Mouse (Mus musculus) kidney, postnatal 0 days (tissue): ENCODE results near the gene Ergic2. TPM values are rescaled to one million over a fixed set of nuclear protein-coding genes. Genes with fewer than 3 reads are reported as not detected.

Experiments used
- ATAC-seq: fragments of 200-750 bp; cut with Nextera tagmentation; replicated peaks from 2 replicates; pipeline ENCODE4 v1.8.0; 2017; ENCODE audit warnings: low read depth, moderate number of reproducible peaks, moderate TSS enrichment, moderate library complexity; ENCODE audit not compliant: low FRiP score
- DNase-seq: peaks from one replicate; pipeline ENCODE4 v3.0.0-alpha.2; 2016; ENCODE audit warnings: low spot score
- H3K27ac ChIP-seq: fragments of 300-500 bp; sonication (generic); 2 replicates; pipeline ENCODE4 v1.5.1; 2014; ENCODE audit warnings: mild to moderate bottlenecking
- H3K27me3 ChIP-seq: fragments of 300-500 bp; sonication (generic); 2 replicates; pipeline ENCODE4 v1.6.1; 2014; ENCODE audit warnings: low read length, mixed read lengths; ENCODE audit not compliant: insufficient read depth
- H3K36me3 ChIP-seq: fragments of 300-500 bp; sonication (generic); 2 replicates; pipeline ENCODE4 v1.6.1; 2014; ENCODE audit warnings: low read length, mixed read lengths; ENCODE audit not compliant: insufficient read depth
- H3K4me1 ChIP-seq: fragments of 300-500 bp; sonication (generic); replicated peaks from 2 replicates; pipeline ENCODE4 v1.6.1; 2014; ENCODE audit warnings: antibody characterized with exemption, low read length, mixed read lengths; ENCODE audit not compliant: insufficient read depth
- H3K4me2 ChIP-seq: fragments of 300-500 bp; sonication (generic); 2 replicates; pipeline ENCODE4 v1.6.1; 2014; ENCODE audit warnings: mild to moderate bottlenecking, low read length, moderate library complexity, mixed read lengths
- H3K4me3 ChIP-seq: fragments of 300-500 bp; sonication (generic); replicated peaks from 2 replicates; pipeline ENCODE4 v1.5.1; 2014; ENCODE audit warnings: low read depth, low read length
- H3K9ac ChIP-seq: fragments of 300-500 bp; sonication (generic); 2 replicates; pipeline ENCODE4 v1.6.1; 2014; ENCODE audit warnings: low read depth, low read length
- H3K9me3 ChIP-seq: fragments of 300-500 bp; sonication (generic); replicated peaks from 2 replicates; pipeline ENCODE4 v1.6.1; 2016; ENCODE audit warnings: low read length, inconsistent platforms, mixed read lengths
- CTCF ChIP-seq: IDR thresholded peaks from 2 replicates; pipeline ENCODE4 v1.5.1; 2016; ENCODE audit warnings: antibody characterized with exemption, low read depth, mild to moderate bottlenecking, moderate library complexity
- WGBS: fragments of 180-500 bp; shearing (Covaris S2); extraction: QIAGEN DNeasy Blood & Tissue Kit; methylation state at CpG from one replicate; pipeline ENCODE4 v1.1.7; 2014; 5-methylcytosine and 5-hydroxymethylcytosine counted together
- polyA plus RNA-seq: library from polyadenylated mRNA; unstranded; fragments of >200 nt; fragmentation: Nextera tagmentation; extraction: Ambion mirVana; gene quantifications from 2 replicates; pipeline ENCODE4 v1.2.1, GENCODE M21; 2015

Ergic2 gene
- polyA plus RNA-seq, 1 experiment from 2014 or later, result 258 TPM

DNA sequence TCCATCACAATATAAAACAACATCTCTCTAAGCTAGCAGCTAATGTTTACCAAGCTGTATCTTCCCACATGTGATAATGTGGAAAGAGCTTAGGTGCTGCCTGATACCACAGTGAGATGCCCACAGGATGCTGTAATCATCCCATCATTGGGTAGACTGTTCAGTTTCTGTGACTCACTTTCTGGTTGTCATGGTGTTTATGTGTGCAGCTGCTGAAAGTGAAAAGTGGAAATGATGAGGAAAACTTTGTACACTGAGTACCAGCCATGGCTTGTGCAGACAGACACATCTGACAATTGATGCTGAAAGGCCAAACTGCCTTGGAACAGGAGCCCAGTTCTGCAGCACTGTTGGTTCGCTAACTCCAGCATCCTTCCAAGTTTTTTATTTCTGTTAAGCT, 27.1 kb upstream of the Ergic2 start:
- H3K4me1 ChIP-seq, result no peaks in the 10 kb centered on the region
- H3K9ac ChIP-seq, result no peak overlapping the region
- DNase-seq (no peak), ATAC-seq (no peak)
- no peaks in the 10 kb centered on the region for H3K36me3 ChIP-seq
- no peak overlapping the region for H3K4me3 ChIP-seq
- no peaks in the 10 kb centered on the region for H3K9me3 ChIP-seq
- no peak overlapping the region for H3K27ac ChIP-seq
- WGBS, result 88% methylated on average over 1 of the region's 1 CpGs
- TF ChIP-seq CTCF, result no peak
- H3K27me3 ChIP-seq, result no peaks in the 10 kb centered on the region
- H3K4me2 ChIP-seq, result no peak overlapping the region

- DNase-seq (no peak), ATAC-seq (no peak)
- 68% methylated on average over 5 of the region's 5 CpGs for WGBS
- Histone ChIP-seq H3K4me2 (no peak overlapping the region), H3K27me3 (no peaks in the 10 kb centered on the region), H3K4me1 (no peaks in the 10 kb centered on the region), H3K9me3 (no peaks in the 10 kb centered on the region), H3K36me3 (no peaks in the 10 kb centered on the region), H3K9ac (no peak overlapping the region), H3K27ac (no peak overlapping the region), H3K4me3 (no peak overlapping the region)
- TF ChIP-seq CTCF, result no peak
These were observed 25.3 kb upstream of the Ergic2 start for GRCm38 (mm10) chr6:148237453-148237852.

DNA sequence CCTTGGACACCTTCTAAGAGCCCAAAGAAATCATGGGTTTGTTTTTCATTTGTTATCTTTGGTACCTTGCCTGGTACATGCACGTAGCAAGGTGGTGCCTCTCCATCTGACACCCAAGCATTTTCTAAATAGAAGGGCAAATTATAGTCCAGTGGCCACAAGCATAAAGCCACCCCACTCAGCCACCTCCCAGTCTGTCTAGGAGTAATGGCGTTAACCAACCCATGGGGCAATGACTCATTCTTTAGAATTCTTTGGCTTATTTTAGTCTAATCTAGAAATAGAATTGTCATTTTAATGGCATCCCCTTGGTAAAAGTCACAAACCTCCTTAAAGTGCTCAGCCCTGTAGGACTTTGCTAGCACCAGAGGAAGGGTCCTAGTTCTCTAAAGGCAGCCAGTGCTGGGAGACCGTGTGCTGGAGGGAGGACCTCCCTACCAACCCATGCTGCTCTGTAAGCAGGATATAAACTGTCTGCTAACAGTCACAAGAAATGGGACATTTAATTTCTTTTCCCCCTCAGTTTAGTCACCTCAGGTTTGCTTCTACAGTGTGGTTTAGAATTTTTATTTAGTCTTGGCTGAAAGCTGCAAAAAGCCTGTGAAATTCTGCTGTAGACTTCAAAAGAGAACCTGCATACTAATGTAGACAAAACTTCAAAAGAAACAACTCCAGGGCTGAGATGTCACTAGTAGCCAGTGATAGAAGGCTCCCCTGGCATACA, 22.1 kb upstream of the Ergic2 start:
- Histone ChIP-seq H3K27me3 (no peaks in the 10 kb centered on the region), H3K9me3 (no peaks in the 10 kb centered on the region), H3K4me3 (no peak overlapping the region), H3K27ac (no peak overlapping the region), H3K36me3 (no peaks in the 10 kb centered on the region), H3K9ac (no peak overlapping the region), H3K4me2 (no peak overlapping the region), H3K4me1 (no peaks in the 10 kb centered on the region)
- no peak for TF ChIP-seq CTCF
- 64% methylated on average over 3 of the region's 3 CpGs for WGBS
- no peak for DNase-seq
- ATAC-seq, result no peak

DNA sequence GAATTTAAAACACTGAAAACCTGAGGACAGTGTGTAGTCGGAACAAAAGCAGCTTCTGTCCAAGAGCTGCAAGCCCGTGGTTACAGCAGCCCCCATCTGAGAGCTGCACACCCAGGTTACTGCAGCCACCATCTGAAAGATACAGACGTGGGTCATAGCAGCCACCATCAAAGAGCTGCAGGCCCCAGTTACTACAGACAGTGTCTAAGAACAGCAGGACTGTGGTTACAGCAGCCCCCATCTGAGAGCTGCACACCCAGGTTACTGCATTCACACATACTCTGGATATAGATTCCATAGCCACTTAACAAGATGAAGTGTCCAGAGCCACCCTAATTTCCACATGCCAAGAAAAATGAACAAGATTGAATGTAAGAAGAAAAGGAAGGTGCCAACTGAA, 15.4 kb upstream of the Ergic2 start:
- Histone ChIP-seq H3K27ac (no peak overlapping the region), H3K9me3 (no peaks in the 10 kb centered on the region), H3K4me3 (no peak overlapping the region), H3K4me1 (no peaks in the 10 kb centered on the region), H3K9ac (no peak overlapping the region), H3K27me3 (no peaks in the 10 kb centered on the region), H3K4me2 (no peak overlapping the region), H3K36me3 (no peaks in the 10 kb centered on the region)
- no peak for TF ChIP-seq CTCF
- no peak for ATAC-seq
- no peak for DNase-seq
- WGBS, result 59% methylated on average over 3 of the region's 3 CpGs

GRCm38 (mm10) chr6:148222686-148223085, 10.5 kb upstream of the Ergic2 start:
- H3K27ac ChIP-seq, result no peak overlapping the region
- H3K9me3 ChIP-seq, result no peaks in the 10 kb centered on the region
- H3K4me3 ChIP-seq, result no peak overlapping the region
- DNase-seq (no peak), ATAC-seq (no peak)
- H3K9ac ChIP-seq, result no peak overlapping the region
- H3K4me2 ChIP-seq, result no peak overlapping the region
- 19% methylated on average over 2 of the region's 2 CpGs for WGBS
- no peaks in the 10 kb centered on the region for H3K4me1 ChIP-seq
- no peaks in the 10 kb centered on the region for H3K36me3 ChIP-seq
- H3K27me3 ChIP-seq, result no peaks in the 10 kb centered on the region
- TF ChIP-seq CTCF, result no peak

DNA sequence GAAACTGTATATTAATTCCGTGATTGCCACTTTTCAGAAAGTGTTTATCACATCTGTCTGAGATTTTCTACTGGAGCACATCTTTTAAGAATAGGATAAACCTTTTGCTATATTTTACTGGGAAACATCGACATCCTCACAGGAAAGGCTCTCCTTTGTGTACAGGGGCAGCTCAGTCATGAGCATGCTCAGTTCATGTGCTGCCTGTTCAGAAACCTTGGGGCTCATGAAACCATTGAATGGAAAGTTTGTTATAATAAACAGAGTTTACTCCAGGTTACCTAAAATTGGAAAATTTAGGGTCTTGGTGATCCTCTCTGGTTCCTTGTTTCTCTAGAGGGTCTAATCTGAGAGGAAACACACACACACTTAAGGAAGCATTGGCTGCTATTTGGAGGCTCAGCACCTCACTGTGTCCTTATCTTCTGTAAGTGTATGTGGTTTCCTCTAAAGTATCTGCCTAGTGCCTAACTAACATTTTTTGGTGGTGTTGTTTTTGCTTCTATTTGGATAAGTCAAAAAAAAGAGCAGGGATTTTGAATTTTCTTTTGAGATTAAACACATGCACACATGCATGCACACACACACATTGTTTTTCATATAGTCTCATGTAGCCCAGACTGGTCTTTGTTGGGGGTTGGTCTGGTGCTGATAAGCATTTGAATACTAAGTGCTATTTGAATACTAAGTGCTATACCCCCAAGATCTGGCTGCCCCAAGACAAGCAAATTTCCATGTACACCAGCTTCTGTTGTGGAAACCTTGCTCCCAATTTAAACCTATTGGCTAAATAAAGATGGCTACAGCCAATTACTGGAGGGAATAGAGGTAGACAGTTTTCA, 6.3 kb upstream of the Ergic2 start:
- no peaks in the 10 kb centered on the region for H3K9me3 ChIP-seq
- ATAC-seq (no peak), DNase-seq (no peak)
- no peak for TF ChIP-seq CTCF
- H3K36me3 ChIP-seq, result no peaks in the 10 kb centered on the region
- H3K4me1 ChIP-seq, result no peaks in the 10 kb centered on the region
- H3K4me3 ChIP-seq, result no peak overlapping the region
- 87% methylated on average over 2 of the region's 2 CpGs for WGBS
- no peak overlapping the region for H3K9ac ChIP-seq
- no peak overlapping the region for H3K4me2 ChIP-seq
- no peaks in the 10 kb centered on the region for H3K27me3 ChIP-seq
- H3K27ac ChIP-seq, result no peak overlapping the region
